Mouse (Mus musculus): Measurements from ENCODE around the gene Ablim1.
A peak's percentile ranks its signal among the peaks of the same experiment; 100 is the strongest.

The Ablim1 gene

GRCm38 (mm10) chr19:57343860-57344259 lies 29.1 kb upstream of the Ablim1 start:
- DNase-seq (ENCODE audit: low read depth): no peak

DNA sequence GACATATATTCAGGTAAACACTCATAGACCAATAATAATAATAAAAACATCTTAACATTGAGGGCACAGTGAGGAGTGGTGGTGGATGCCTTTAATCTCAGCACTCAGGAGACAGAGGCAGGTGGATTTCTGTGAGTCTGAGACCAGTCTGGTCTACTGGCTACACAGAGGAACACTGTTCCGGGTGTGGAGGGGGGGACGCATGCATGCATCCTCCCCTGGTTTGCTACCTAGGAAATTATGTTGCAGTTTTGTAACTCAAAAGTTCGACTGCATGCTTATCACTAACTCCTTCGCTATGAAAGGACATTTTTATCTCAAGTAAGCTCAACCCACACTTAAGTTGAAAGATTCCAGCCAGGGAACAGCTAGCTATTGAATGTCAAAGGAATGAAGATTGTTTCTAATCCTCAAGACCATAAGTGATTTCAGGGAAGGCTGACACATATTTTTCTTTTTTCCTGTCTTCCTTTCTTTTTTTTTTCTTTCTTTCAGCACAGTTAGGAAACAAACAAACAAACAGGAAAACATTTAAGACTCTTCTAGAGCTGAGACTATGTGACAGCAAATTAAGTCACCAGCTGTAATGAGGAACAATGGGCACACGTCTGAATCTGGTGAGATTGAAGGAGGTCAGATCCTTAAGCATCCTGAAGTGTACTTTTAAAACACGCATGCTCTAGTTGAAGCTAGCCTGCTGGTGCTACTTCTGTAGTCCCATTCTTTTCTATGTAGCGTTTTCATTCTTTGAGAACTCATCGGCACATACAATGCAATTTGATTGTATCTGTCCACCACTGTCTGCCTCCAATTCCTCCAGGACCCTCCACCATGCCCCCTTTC lies 26.4 kb upstream of the Ablim1 start:
- DNase-seq (ENCODE audit: low read depth): no peak

DNA sequence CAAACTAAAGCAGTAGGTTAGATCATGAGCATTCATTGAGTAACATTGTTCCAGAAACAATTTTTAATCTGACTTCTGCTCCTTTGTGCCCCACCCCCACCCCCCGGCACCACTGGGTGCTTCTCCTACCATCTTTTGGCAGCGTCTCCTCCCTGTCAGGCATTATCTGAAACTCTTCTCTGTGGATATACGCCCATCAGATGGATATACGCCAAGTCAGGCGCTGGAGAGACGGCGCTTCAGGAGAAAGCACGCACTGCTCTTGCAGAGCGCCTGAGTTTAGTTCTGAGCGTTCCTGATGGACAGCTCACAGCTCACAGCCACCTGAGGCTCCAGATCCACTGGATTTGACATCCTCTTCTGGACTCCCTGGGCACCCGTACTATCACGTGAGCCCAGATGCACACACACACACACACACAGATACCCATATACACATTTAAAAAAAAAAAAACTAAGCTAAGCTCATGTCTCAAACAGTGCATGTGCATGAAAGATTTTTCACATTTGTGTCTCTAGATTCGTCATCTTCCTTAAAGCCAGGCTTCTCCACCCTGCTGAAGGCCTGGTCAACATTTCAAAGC lies 24.7 kb upstream of the Ablim1 start:
- DNase-seq (ENCODE audit: low read depth): no peak

- no peak for DNase-seq (ENCODE audit: low read depth)
Observed at GRCm38 (mm10) chr19:57335135-57335534, 20.4 kb upstream of the Ablim1 start.

GRCm38 (mm10) chr19:57333356-57333755 lies 18.6 kb upstream of the Ablim1 start:
- DNase-seq (ENCODE audit: low read depth): no peak

DNA sequence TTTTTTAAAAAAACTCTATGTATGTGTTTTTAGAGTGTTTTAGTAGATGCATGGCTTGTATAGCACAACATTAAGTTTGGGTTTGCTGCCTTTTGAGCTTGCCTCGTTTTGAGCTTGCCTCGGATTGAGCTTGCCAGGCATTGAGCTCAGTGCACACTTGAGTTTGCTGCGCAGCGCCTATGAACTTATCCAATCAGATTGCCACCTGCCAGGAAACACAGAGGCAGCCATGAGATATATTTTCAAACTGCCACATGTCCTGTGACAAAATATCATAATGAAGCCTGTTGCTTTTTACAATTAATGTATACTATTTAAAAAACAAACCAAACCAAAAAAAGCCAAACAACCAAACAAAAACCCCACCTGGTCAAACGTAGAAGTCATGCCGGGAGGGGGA lies 16.5 kb upstream of the Ablim1 start:
- no peak for DNase-seq (ENCODE audit: low read depth)

DNA sequence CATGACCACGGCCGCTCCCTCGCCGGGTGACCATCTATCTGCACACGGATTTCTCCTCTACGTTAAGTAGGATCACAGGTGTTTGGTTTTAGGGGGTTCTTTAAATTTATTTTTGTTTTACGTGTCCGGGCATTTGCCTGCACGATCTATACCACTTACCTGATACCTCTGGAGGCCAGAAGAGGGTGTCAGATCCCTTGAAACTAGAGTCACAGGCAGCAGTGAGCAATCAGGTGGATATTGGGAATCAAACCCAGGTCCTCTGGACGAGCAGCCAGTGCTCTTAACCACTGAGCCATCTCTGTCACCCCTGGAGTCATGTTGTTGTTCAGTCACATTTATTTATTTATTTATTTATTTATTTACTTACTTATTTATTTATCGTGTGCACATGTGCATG lies 15.6 kb upstream of the Ablim1 start:
- DNase-seq (ENCODE audit: low read depth): no peak

DNA sequence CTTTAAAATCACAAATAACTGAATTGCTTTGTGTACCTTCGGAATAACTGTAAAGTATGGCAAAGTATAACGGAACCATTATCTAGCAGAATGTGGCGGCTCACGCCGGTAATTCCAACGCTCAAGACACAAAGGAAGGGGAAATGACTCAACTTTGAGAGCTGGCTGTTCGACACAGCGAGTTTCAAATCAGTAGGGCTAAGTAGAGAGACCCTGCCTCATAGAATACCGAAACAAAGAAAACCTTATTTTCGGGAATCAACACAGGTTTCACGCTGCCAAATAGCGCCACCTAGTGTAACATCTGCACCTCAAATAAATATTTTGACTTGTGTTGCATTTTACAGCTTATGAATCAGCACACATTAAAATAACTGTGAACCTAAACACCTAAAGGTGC lies 14.1 kb upstream of the Ablim1 start:
- peak; percentile 43 for DNase-seq (ENCODE audit: low read depth)

DNA sequence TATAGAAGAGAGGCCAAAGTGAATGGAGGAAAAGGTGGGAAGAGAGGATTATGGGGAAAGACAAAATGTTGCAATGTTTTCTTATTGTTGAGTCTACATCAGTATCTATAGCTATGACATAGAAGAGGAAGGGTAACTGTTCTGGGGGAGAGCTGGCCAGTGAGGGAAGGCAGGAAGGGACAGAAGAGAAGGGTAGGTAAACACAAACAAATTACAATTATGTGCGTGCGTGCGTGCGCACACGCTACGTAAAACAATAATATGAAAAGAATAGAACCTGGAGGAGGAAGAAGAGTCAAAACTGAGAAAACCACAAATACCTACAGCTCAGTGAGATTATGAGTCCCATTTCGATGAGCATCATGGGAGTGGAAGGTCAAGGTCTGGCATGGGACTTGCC lies 13.6 kb upstream of the Ablim1 start:
- no peak for DNase-seq (ENCODE audit: low read depth)

GRCm38 (mm10) chr19:57327679-57328078 lies 13.0 kb upstream of the Ablim1 start:
- DNase-seq (ENCODE audit: low read depth): no peak

DNA sequence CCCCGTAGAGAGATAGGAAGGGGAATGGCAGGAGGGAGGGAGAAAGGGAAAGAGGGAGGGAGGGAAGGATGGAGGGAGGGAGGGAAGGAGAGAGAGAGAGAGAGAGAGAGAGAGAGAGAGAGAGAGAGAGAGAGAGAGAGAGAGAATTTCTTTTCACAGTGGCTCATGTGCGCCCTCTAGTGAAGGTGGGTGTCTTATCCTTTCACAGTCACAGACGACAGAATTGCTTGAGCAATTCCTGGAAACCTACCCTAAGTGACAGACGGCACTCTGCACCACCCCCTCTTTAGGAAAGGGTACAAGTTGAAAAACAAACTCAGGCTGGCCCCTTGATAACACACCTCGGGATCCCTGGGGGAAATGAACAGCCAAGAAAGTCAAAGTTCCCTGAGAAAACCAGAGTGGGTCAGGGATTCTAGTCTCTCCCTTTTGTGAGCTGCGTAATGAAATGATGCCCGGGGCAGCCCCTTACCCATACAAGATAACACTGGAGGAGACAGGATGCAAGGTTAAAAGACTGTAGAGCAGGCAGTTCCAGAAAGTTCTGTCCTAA lies 11.1 kb upstream of the Ablim1 start:
- peak; percentile 62 for DNase-seq (ENCODE audit: low read depth)

- DNase-seq (ENCODE audit: low read depth): no peak
Observed at GRCm38 (mm10) chr19:57323087-57323486, 8.4 kb upstream of the Ablim1 start.

DNA sequence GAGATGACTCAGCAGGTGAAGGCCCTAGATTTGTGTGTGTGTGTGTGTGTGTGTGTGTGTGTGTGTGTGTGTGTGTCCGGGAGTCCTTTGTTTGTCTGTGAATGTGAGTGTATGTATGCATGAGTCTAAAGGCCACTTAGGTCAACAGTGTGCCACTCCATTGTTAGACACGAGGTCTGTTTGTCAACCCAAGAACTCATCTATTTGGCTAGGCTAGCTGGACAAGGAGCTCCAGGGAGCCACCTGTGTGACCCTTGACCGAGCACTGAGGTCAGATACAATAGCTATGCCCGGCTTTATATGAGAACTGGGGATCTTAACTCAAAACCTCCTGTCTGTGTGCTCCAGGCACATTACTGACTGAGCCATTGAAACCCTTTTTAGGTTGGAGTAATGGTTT lies 7.8 kb upstream of the Ablim1 start:
- no peak for DNase-seq (ENCODE audit: low read depth)

DNA sequence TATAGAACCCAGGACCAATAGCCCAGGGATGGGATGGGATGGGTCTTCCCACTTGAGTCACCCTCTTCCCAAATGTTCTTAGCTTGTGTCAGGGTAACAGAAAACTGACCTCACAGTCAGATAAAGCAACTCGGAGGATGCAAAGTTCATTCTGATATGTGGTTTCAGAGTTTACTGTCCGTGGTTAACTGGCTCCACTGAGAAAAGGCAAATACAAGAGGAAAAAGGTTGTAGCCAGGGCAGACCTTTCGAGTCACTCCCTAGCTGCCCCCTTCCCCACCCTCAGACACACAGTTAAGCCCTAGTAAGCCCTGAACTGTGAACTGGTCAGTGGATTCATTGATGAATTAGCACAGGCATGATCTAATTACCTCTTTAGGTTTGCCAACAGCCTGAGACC lies 7.1 kb upstream of the Ablim1 start:
- DNase-seq (ENCODE audit: low read depth): no peak

DNA sequence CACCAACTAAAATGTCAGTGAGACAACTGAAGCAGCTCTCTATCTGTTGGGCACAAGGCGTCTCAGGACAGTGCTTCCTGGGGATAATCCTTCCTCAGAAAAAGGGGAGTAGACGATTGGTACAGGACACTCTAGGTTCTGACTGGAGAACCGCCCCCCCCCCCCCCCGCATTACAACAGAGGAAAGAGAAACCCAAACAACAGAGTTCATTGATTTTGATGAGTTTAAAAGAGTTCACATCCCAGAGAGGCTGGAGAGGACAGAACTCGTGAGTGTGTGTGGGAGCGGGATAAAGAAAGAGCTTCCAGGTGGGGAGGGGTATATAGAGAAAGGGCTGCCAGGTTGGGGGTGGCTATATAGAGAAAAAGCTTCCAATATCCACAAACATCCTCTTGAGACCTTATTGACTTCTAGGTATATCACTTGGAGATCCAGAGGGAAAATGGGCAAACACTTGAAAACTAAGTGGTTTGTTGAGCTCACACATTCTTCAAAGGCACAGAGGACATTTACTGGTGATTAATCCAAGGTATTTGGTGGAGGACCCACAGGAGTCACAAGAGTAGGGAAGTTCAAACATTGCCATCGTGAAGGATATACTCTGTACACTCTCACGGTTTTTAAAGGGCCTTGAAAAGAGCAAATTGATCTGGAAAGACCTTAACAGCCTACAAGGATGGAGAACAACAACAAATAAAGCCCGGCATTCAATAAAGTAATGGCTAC lies 6.1 kb upstream of the Ablim1 start:
- DNase-seq (ENCODE audit: low read depth): no peak

DNA sequence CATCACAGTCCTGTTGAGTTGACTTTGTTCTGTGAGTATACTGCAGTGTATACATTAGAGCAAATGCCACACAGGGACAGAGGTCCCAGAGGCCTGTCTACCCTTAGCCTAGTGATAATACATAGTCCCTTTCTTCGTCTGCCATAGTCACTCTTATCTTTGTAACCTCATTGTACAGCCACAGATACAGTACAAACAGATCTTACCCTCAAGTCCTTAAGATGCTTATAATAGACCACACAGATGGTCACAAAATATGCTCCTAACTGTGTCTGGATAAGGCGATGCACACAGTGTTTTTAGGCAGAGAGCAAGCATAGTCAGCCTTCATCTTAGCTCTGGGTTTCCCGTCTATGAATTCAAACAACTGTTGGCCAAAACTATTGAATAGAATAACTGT lies 1.9 kb upstream of the Ablim1 start:
- DNase-seq (ENCODE audit: low read depth): no peak

- DNase-seq (ENCODE audit: low read depth): no peak
Observed at GRCm38 (mm10) chr19:57315013-57315565, 370 bp upstream of the Ablim1 start.

DNA sequence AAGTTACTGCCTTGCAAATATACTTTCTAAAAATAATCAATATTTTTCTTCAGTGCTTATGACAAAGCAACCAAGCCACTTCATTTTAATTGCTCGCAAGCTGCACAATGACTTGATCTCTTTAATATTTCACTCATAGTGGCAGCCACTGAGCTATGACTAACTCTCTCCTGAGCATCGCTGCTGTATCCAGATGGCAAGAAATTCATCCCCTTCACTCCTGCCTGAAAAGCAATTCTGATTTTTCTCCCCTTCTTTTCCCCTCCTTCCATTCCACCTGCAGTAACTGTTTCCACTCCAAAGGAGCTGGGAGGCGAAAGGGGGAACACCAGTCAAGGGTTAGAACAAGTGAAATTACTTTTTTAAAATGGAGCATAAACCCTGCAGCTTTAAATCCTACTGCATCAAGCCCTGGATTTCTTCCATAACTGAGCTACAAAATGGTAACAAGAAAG lies 801 bp downstream of the Ablim1 start:
- no peak for DNase-seq (ENCODE audit: low read depth)

- DNase-seq (ENCODE audit: low read depth): no peak
Observed at GRCm38 (mm10) chr19:57313226-57313625, 1.5 kb downstream of the Ablim1 start.

DNA sequence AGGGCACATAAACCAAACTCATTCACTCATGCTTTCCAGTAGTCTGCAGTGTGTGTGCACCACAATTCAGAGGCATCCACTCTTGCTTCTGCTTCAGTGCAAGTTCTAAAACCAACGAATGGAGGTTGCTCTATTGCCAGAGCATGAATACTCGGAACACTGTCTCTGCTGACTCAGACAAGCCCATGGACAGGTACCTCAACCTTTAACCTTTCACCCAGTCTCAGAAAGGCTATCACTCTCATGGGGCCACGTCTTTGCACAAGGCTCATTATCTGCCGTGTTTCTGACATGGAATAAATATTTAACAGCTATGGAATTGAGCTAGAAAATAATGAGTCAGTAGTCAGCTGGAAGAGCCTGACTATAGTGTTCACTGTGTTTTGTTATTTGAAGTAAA lies 4.7 kb downstream of the Ablim1 start:
- no peak for DNase-seq (ENCODE audit: low read depth)

- no peak for DNase-seq (ENCODE audit: low read depth)
Observed at GRCm38 (mm10) chr19:57306601-57307000, 8.1 kb downstream of the Ablim1 start.

GRCm38 (mm10) chr19:57305972-57306371 lies 8.7 kb downstream of the Ablim1 start:
- DNase-seq (ENCODE audit: low read depth): no peak

All from c-Kit-positive CD71-negative TER-119-negative erythroid progenitor cells, embryonic 14.5 days (primary cell).